Mouse (Mus musculus): ENCODE results near the gene Rbm15b. TPM values are rescaled to one million over a fixed set of nuclear protein-coding genes. Genes with fewer than 3 reads are reported as not detected.

Rbm15b gene
- 28.7 and 30.1 TPM in 2 replicates for polyA plus RNA-seq (2014; fragmentation: Nextera tagmentation; extraction: Ambion mirVana)

DNA sequence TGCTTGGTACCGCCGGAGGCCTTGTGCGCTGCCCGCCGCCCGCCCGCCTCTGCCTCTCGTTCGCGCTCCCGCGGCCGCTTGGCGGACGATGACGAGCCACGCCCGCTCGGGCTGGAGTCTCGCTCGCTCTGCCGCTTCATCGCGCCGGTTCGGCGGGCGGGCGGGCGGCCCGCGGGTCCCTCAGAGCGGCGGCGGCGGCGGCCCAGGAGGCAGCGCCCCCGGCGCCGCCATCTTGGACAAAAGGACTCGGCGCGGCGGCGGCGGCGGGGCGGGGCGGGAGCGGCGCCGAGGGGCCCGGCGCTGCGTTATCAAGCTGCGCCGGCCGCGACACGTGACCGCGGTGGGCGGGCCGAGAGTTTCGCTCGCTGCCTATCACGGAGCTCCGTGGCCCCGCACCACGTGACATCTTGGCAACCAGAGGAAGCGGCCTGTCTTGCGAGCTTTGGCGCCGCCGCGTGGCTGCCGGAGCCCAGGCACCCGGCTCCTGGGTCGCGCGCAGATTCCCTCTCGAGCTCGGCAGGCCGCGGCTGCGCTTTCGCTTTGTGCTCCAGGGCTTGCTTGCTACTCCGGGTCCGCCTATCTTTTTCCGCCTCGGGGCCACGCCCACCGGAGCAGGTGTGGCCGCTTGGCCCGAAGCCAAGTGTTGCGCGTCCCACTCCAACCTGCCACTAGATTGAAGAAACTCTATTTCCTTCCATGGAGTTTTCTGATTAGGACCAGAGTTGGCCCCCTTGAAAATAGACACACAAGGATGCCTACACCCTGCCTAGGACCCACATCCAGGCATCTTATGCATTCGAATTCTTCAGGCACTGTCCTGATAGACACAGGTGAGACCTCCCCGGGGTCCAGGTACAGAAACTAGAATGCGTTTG, at the start of gene Rbm15b:
TSS of gene Rbm15b (minus strand) at position 601 of the 875 bp plus-strand sequence.
- Histone ChIP-seq H3K27me3 (ENCODE audit: control insufficient read depth, insufficient read depth, low read length) (no peaks in the 10 kb centered on the region), H3K36me3 (ENCODE audit: control insufficient read depth, insufficient read depth, low read length) (peaks cover 58% of the 10 kb centered on the region), H3K4me2 (ENCODE audit: low read length) (peak within 1 kb of the TSS; percentile 99), H3K9me3 (ENCODE audit: control insufficient read depth, low read length) (no peaks in the 10 kb centered on the region), H3K9ac (replicated peaks; ENCODE audit: low read length) (peak within 1 kb of the TSS; percentile 99), H3K27ac (replicated peaks; ENCODE audit: low read depth, low read length) (peak within 1 kb of the TSS; percentile 95), H3K4me1 (ENCODE audit: control insufficient read depth, insufficient read depth, low read length) (peaks cover 51% of the 10 kb centered on the region), H3K4me3 (replicated peaks; ENCODE audit: low read depth, low read length) (peak within 1 kb of the TSS; percentile 93)
- peak; percentile 85 for ATAC-seq (ENCODE audit: low FRiP score, low TSS enrichment)
- DNase-seq, result peak; percentile 100
- WGBS, result 3% methylated on average over 100 of the region's 101 CpGs

DNA sequence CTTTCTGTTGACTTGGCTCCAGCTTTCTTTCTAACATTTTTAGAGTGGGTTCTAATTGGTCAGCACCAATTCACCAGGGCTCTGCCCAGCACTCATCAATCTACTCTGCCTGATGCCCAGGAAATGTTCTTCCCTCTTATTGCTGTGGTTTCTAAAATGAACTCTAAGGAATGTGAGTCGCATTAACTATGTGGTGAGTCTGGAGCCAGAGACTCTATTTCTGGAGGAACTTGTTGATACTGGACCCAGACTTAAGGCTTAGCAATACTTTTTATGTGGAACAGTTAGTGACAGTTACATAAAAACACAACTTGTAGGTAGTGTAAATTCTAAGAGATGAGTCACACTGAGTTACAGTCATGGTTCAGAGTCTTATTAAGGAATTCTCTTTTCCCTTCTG, 47.8 kb upstream of the Rbm15b start:
- DNase-seq, result no peak
- Histone ChIP-seq H3K9ac (replicated peaks; ENCODE audit: low read length) (no peak overlapping the region), H3K27ac (replicated peaks; ENCODE audit: low read depth, low read length) (no peak overlapping the region), H3K4me2 (ENCODE audit: low read length) (no peak overlapping the region), H3K4me3 (replicated peaks; ENCODE audit: low read depth, low read length) (no peak overlapping the region), H3K27me3 (ENCODE audit: control insufficient read depth, insufficient read depth, low read length) (no peaks in the 10 kb centered on the region), H3K9me3 (ENCODE audit: control insufficient read depth, low read length) (no peaks in the 10 kb centered on the region), H3K36me3 (ENCODE audit: control insufficient read depth, insufficient read depth, low read length) (peaks cover 39% of the 10 kb centered on the region), H3K4me1 (ENCODE audit: control insufficient read depth, insufficient read depth, low read length) (no peaks in the 10 kb centered on the region)
- no peak for ATAC-seq (ENCODE audit: low FRiP score, low TSS enrichment)
- 98% methylated on average over 1 of the region's 1 CpGs for WGBS

DNA sequence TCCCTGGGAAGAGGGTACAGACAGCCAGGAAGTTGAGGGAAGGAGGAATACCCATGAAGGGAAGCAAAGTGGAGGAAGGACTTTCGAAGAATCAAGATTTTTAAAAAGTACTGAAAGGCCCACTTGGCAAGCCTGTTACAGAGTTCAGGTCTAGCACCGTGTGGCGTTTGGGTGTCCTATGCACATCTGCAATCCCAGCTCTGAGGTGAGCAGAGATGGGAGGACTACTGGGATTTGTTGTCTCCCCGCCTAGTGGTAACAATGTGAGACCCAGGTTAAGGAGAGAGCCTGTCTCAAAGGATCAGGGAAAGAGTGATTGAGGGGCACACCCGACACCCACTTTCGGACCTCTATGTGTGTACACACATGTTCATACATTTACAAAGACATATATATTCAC, 27.6 kb upstream of the Rbm15b start:
- Histone ChIP-seq H3K9me3 (ENCODE audit: control insufficient read depth, low read length) (no peaks in the 10 kb centered on the region), H3K4me2 (ENCODE audit: low read length) (no peak overlapping the region), H3K36me3 (ENCODE audit: control insufficient read depth, insufficient read depth, low read length) (peaks cover 32% of the 10 kb centered on the region), H3K27ac (replicated peaks; ENCODE audit: low read depth, low read length) (no peak overlapping the region), H3K9ac (replicated peaks; ENCODE audit: low read length) (no peak overlapping the region), H3K4me1 (ENCODE audit: control insufficient read depth, insufficient read depth, low read length) (no peaks in the 10 kb centered on the region), H3K4me3 (replicated peaks; ENCODE audit: low read depth, low read length) (no peak overlapping the region), H3K27me3 (ENCODE audit: control insufficient read depth, insufficient read depth, low read length) (no peaks in the 10 kb centered on the region)
- DNase-seq (no peak), ATAC-seq (ENCODE audit: low FRiP score, low TSS enrichment) (no peak)
- WGBS, result 94% methylated on average over 6 of the region's 6 CpGs

DNA sequence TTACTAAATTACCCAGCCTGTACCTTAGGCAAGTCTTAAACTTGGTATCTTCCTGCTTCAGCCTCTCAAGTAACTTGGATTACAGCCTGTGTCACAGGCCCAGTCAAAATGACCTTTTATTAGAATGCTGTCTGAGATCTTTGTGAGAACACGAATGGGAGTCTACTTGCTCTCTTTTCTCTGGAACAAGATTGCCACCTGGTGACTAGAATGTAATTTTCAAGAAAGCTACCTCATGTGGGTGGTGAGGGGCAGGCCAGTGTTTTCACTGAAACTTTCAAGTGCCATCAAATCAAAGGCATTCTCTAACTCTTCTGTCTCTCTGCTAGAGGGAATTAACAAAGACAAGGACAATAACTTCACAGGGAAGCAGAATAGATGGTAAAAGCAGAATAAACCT, 26.5 kb upstream of the Rbm15b start:
- Histone ChIP-seq H3K27ac (replicated peaks; ENCODE audit: low read depth, low read length) (no peak overlapping the region), H3K36me3 (ENCODE audit: control insufficient read depth, insufficient read depth, low read length) (peaks cover 39% of the 10 kb centered on the region), H3K4me2 (ENCODE audit: low read length) (no peak overlapping the region), H3K4me1 (ENCODE audit: control insufficient read depth, insufficient read depth, low read length) (no peaks in the 10 kb centered on the region), H3K27me3 (ENCODE audit: control insufficient read depth, insufficient read depth, low read length) (no peaks in the 10 kb centered on the region), H3K4me3 (replicated peaks; ENCODE audit: low read depth, low read length) (no peak overlapping the region), H3K9me3 (ENCODE audit: control insufficient read depth, low read length) (no peaks in the 10 kb centered on the region), H3K9ac (replicated peaks; ENCODE audit: low read length) (no peak overlapping the region)
- 24% methylated on average over 1 of the region's 1 CpGs for WGBS
- ATAC-seq (ENCODE audit: low FRiP score, low TSS enrichment) (no peak), DNase-seq (no peak)

DNA sequence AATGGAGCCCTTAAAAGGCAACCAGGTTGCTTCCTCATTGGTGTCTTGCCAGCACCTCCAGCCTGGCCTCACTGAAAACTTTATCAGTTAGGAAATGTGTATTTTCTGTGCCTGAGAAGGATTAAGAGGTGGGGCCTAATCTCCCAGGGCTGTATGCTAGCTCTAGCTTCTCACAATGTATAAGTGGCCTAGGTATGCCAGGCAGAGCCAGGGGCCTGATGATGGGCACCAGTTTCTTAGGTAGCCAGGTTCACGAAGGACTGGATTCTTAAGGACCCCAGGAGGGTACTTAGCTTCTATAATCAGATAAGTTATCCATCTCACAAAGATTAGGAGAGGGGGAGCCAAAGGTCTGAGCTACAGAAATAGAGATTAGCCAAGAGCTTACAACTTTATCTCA, 24.4 kb upstream of the Rbm15b start:
- WGBS, result 76% methylated on average over 1 of the region's 1 CpGs
- no peaks in the 10 kb centered on the region for H3K9me3 ChIP-seq (ENCODE audit: control insufficient read depth, low read length)
- DNase-seq, result no peak

DNA sequence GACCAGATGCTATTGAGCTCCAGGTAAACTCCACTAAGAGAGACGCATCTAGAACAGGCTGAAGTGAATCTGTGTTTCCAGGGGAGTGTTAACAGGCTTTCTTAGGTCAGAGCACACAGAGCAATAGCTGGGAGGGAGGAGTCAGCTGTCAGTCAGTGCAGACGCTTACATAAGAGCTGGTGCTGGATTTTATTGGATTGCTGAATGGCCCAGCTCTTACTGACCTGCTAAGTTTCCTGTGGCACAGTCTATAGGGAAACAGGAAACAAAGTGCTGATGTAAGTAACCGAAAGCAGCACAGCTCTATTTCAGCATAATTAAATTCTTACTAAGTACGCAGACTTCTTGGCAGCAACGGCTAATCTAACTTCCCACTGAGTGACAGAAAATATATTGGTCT, 21.5 kb upstream of the Rbm15b start:
- Histone ChIP-seq H3K9me3 (ENCODE audit: control insufficient read depth, low read length) (no peaks in the 10 kb centered on the region), H3K27me3 (ENCODE audit: control insufficient read depth, insufficient read depth, low read length) (no peaks in the 10 kb centered on the region), H3K9ac (replicated peaks; ENCODE audit: low read length) (no peak overlapping the region), H3K4me3 (replicated peaks; ENCODE audit: low read depth, low read length) (no peak overlapping the region), H3K4me2 (ENCODE audit: low read length) (no peak overlapping the region), H3K4me1 (ENCODE audit: control insufficient read depth, insufficient read depth, low read length) (no peaks in the 10 kb centered on the region), H3K36me3 (ENCODE audit: control insufficient read depth, insufficient read depth, low read length) (peaks cover 57% of the 10 kb centered on the region), H3K27ac (replicated peaks; ENCODE audit: low read depth, low read length) (no peak overlapping the region)
- whole genome bisulfite sequencing, result 61% methylated on average over 5 of the region's 5 CpGs
- DNase-seq, result no peak
- no peak for ATAC-seq (ENCODE audit: low FRiP score, low TSS enrichment)

More for the DNA sequence above, 24.4 kb upstream of the Rbm15b start:
- H3K27me3 ChIP-seq (ENCODE audit: control insufficient read depth, insufficient read depth, low read length), result no peaks in the 10 kb centered on the region
- no peak overlapping the region for H3K4me2 ChIP-seq (ENCODE audit: low read length)
- H3K9ac ChIP-seq (replicated peaks; ENCODE audit: low read length), result no peak overlapping the region
- no peak overlapping the region for H3K27ac ChIP-seq (replicated peaks; ENCODE audit: low read depth, low read length)
- H3K4me3 ChIP-seq (replicated peaks; ENCODE audit: low read depth, low read length), result no peak overlapping the region
- no peak for ATAC-seq (ENCODE audit: low FRiP score, low TSS enrichment)
- no peaks in the 10 kb centered on the region for H3K4me1 ChIP-seq (ENCODE audit: control insufficient read depth, insufficient read depth, low read length)
- peaks cover 55% of the 10 kb centered on the region for H3K36me3 ChIP-seq (ENCODE audit: control insufficient read depth, insufficient read depth, low read length)

DNA sequence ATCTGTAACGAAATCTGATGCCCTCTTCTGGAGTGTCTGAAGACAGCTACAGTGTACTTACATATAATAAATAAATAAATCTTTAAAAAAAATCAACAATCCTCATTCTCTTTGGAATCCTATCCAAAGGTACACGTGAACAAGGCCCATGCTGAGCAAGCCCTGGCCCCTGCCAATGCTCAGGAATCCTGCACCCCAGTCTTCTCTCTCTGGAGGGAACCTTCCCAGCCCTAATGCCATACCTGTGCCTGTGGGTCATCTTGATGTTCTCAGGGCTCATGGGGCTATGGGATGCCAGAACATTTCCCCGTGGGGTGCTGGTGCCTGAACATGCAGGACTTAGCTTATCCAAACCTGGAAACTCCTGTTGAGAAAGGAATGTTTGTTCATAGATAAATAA, 20.9 kb upstream of the Rbm15b start:
- DNase-seq, result no peak
- peaks cover 56% of the 10 kb centered on the region for H3K36me3 ChIP-seq (ENCODE audit: control insufficient read depth, insufficient read depth, low read length)
- 88% methylated on average over 3 of the region's 3 CpGs for WGBS

DNA sequence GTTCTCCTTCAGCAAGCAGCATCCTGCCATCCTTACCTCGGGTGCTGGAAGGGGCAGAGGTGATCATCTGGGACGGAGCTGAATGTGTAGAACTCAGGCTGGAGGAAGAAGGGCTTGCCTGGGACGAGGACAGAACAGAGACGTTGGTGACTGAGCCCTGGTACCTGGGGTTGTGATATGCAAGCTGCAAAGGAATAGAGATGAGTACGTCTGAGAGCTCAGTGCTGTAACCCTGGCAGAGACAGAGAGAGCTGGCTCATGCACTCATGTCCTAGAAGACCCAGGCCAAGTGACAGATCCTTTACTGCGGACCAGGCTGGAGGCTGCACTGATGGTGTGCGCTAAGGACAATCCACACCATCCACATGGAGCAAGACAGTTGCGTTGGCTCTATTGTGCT, 19.4 kb upstream of the Rbm15b start:
- DNase-seq, result no peak
- peaks cover 46% of the 10 kb centered on the region for H3K36me3 ChIP-seq (ENCODE audit: control insufficient read depth, insufficient read depth, low read length)
- no peaks in the 10 kb centered on the region for H3K9me3 ChIP-seq (ENCODE audit: control insufficient read depth, low read length)
- no peak overlapping the region for H3K9ac ChIP-seq (replicated peaks; ENCODE audit: low read length)
- no peaks in the 10 kb centered on the region for H3K4me1 ChIP-seq (ENCODE audit: control insufficient read depth, insufficient read depth, low read length)
- H3K4me2 ChIP-seq (ENCODE audit: low read length), result no peak overlapping the region
- no peak for ATAC-seq (ENCODE audit: low FRiP score, low TSS enrichment)
- H3K27me3 ChIP-seq (ENCODE audit: control insufficient read depth, insufficient read depth, low read length), result no peaks in the 10 kb centered on the region
- H3K4me3 ChIP-seq (replicated peaks; ENCODE audit: low read depth, low read length), result no peak overlapping the region
- WGBS, result 88% methylated on average over 8 of the region's 8 CpGs
- H3K27ac ChIP-seq (replicated peaks; ENCODE audit: low read depth, low read length), result no peak overlapping the region

More for the DNA sequence above, 20.9 kb upstream of the Rbm15b start:
- Histone ChIP-seq H3K27me3 (ENCODE audit: control insufficient read depth, insufficient read depth, low read length) (no peaks in the 10 kb centered on the region), H3K4me3 (replicated peaks; ENCODE audit: low read depth, low read length) (no peak overlapping the region), H3K9ac (replicated peaks; ENCODE audit: low read length) (no peak overlapping the region), H3K9me3 (ENCODE audit: control insufficient read depth, low read length) (no peaks in the 10 kb centered on the region), H3K27ac (replicated peaks; ENCODE audit: low read depth, low read length) (no peak overlapping the region), H3K4me2 (ENCODE audit: low read length) (no peak overlapping the region), H3K4me1 (ENCODE audit: control insufficient read depth, insufficient read depth, low read length) (no peaks in the 10 kb centered on the region)
- no peak for ATAC-seq (ENCODE audit: low FRiP score, low TSS enrichment)

DNA sequence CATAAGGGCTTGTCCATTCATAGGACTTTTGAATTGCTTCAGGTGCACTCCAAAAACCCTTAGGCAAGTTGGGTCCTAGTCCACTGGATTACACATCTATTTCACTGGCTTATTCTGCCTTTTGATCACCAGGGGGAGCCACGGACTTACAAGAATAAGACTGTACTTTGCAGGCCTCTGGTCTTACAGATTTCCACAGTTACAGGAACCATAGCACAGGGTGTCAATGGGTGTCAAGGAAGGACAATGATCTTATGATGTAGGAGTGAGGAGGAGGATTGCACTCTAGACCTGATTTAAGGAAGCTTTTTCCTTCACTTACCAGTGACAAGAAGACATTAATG, 16.5 kb upstream of the Rbm15b start:
- DNase-seq (peak; percentile 85), ATAC-seq (ENCODE audit: low FRiP score, low TSS enrichment) (no peak)
- H3K27me3 ChIP-seq (ENCODE audit: control insufficient read depth, insufficient read depth, low read length), result no peaks in the 10 kb centered on the region
- H3K9ac ChIP-seq (replicated peaks; ENCODE audit: low read length), result no peak overlapping the region
- H3K36me3 ChIP-seq (ENCODE audit: control insufficient read depth, insufficient read depth, low read length), result peaks cover 57% of the 10 kb centered on the region
- H3K27ac ChIP-seq (replicated peaks; ENCODE audit: low read depth, low read length), result no peak overlapping the region
- WGBS, result 17% methylated on average over 1 of the region's 1 CpGs
- no peak overlapping the region for H3K4me3 ChIP-seq (replicated peaks; ENCODE audit: low read depth, low read length)
- no peaks in the 10 kb centered on the region for H3K9me3 ChIP-seq (ENCODE audit: control insufficient read depth, low read length)
- H3K4me1 ChIP-seq (ENCODE audit: control insufficient read depth, insufficient read depth, low read length), result no peaks in the 10 kb centered on the region
- H3K4me2 ChIP-seq (ENCODE audit: low read length), result no peak overlapping the region
